Mouse (Mus musculus) cerebellum, adult (tissue): ENCODE measurements around the gene Myo5a.
"Not testable (repeated sequence)": the region's sequence is repeated elsewhere in the genome, so short reads cannot be mapped to it uniquely, and the experiment has no call there.

Experiments
- ATAC-seq: cut with Nextera tagmentation; 2 replicates; pipeline ENCODE4 v1.9.2; 2017; ENCODE audit warnings: mild to moderate bottlenecking, moderate library complexity, mixed read lengths; ENCODE audit not compliant: insufficient number of reproducible peaks, low FRiP score, low TSS enrichment

Myo5a gene

GRCm38 (mm10) chr9:75243730-75244406, 173.1 kb downstream of the Myo5a start:
- 0 out of 2 replicates have a peak, but pooled peaks have one; percentile 45 for ATAC-seq

- ATAC-seq: no peak
These were observed 173.7 kb downstream of the Myo5a start for GRCm38 (mm10) chr9:75244527-75244926.

- no peak for ATAC-seq
These were observed 175.5 kb downstream of the Myo5a start for GRCm38 (mm10) chr9:75246080-75246930.

- no peak for ATAC-seq
These were observed 177.1 kb downstream of the Myo5a start for GRCm38 (mm10) chr9:75247870-75248269.

GRCm38 (mm10) chr9:75248359-75248758, 177.5 kb downstream of the Myo5a start:
- no peak for ATAC-seq

- ATAC-seq: no peak
These were observed 178.1 kb downstream of the Myo5a start for GRCm38 (mm10) chr9:75248874-75249273.

GRCm38 (mm10) chr9:75253158-75253557, 182.3 kb downstream of the Myo5a start:
- ATAC-seq: not testable (repeated sequence)

GRCm38 (mm10) chr9:75253766-75254165, 183.0 kb downstream of the Myo5a start:
- no peak for ATAC-seq

GRCm38 (mm10) chr9:75254196-75254955, 183.6 kb downstream of the Myo5a start:
- peak; percentile 49; the same call in 1 of the 2 replicates for ATAC-seq

GRCm38 (mm10) chr9:75255820-75256545, 185.2 kb downstream of the Myo5a start:
- no peak for ATAC-seq

- no peak for ATAC-seq
These were observed 188.0 kb downstream of the Myo5a start for GRCm38 (mm10) chr9:75258792-75259191.

- ATAC-seq: no peak
These were observed 188.8 kb downstream of the Myo5a start for GRCm38 (mm10) chr9:75259656-75260055.

- no peak for ATAC-seq
These were observed 190.6 kb downstream of the Myo5a start for GRCm38 (mm10) chr9:75261332-75261872.

GRCm38 (mm10) chr9:75262235-75262826, 191.5 kb downstream of the Myo5a start:
- no peak for ATAC-seq

GRCm38 (mm10) chr9:75264008-75264718, 193.3 kb downstream of the Myo5a start:
- no peak for ATAC-seq

- ATAC-seq: no peak
These were observed 196.3 kb downstream of the Myo5a start for GRCm38 (mm10) chr9:75267147-75267546.

- no peak for ATAC-seq
These were observed 199.6 kb downstream of the Myo5a start for GRCm38 (mm10) chr9:75270382-75270781.

- no peak for ATAC-seq
These were observed 200.7 kb downstream of the Myo5a start for GRCm38 (mm10) chr9:75271539-75271938.
